Mouse (Mus musculus): ENCODE measurements around the gene Nfatc2.

- TF ChIP-seq CTCF (IDR thresholded peaks at IDR 0.05; ENCODE audit: borderline replicate concordance, extremely low read depth, insufficient read depth, insufficient read length), result no peak
- no peak for TF ChIP-seq POLR2A (IDR thresholded peaks at IDR 0.05; ENCODE audit: borderline replicate concordance, extremely low read depth, insufficient read depth, insufficient read length, poor library complexity, severe bottlenecking)
Observed at GRCm38 (mm10) chr2:168503735-168504134, 97.7 kb downstream of the Nfatc2 start.
